Mouse (Mus musculus): ENCODE data around the gene Gja3. TPM values are rescaled to one million over a fixed set of nuclear protein-coding genes. Genes with fewer than 3 reads are reported as not detected.
"Not testable (repeated sequence)": the region's sequence is repeated elsewhere in the genome, so short reads cannot be mapped to it uniquely, and the experiment has no call there.

The Gja3 gene
- total RNA-seq, 2 experiments from 2014 or later = 0.15 to 1.0 TPM

GRCm38 (mm10) chr14:57034135-57034534, 23.8 kb downstream of the Gja3 start:
- no peak for DNase-seq

DNA sequence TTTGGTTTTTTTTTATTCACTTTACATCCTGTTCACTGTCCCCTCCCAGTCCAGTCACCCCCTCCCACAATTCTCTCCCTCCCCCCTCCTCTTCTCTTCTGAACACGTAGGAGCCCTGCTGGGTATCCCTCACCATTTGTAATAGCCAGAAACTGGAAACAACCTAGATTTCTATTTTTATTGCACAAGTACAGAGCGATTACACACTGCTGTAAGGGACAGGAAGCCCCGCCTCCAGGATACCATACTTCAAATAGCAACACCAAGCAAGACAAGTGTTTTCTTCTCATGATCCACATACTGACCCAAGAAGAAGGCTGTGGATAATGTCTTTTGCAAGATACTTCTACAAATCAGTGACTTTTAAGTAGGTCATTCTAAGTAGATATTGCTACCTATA, 25.1 kb downstream of the Gja3 start:
- no peak for DNase-seq

DNA sequence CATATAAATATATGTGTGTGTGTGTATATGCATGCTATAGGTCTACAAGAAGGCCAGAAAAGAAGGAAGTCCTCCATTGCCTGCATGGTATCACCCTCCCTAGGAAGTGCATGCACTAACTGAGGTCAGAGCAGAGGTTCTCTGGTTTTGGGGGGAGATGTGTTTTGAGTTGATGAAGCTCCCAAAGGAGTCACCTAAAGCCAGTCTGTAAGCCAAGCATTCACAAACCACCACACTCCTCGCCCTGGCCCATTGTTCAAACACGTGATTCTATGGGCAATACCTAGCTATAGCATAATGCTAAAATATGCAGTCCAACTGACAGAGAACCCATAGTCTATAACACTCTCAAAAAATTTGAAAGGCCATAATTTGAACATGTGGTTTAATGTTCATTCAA, 39.5 kb downstream of the Gja3 start:
- no peak for DNase-seq

GRCm38 (mm10) chr14:57016806-57017205, 41.1 kb downstream of the Gja3 start:
- DNase-seq = not testable (repeated sequence)

DNA sequence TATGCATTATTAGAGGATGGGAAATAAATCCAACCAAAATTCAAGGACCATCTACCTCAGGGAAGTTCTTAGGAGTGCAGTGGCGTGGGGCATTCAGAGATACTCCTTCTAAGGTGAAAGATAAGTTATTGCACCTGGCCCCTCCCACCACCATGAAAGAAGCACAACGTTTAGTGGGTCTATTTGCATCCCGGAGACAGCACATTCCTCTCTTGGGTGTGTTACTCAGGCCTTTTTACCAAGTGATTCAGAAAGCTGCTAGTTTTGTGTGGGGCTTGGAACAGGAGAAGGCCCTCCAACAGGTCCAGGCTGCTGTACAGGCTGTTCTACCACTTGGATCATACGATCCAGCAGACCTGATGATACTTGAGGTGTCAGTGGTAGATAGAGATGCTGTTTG, 69.3 kb downstream of the Gja3 start:
- no peak for DNase-seq

Other genes starting within 250 kb of the Gja3 start
- 10 to 100 TPM; 29.3 to 32.9 TPM for gene Zmym5, start 246.4 kb downstream of the Gja3 start, total RNA-seq (2021)
- 10 to 100 TPM; 42.5 to 55.0 TPM for gene Zmym2, start 171.4 kb downstream of the Gja3 start, total RNA-seq (2021)
- gene Gjb2, start 46.6 kb upstream of the Gja3 start, total RNA-seq (2021) = 10 to 100 TPM in 1 of 2 experiments, 1 to 10 TPM in 1; 8.1 to 17.6 TPM
- not detected for gene Gm4491, start 57.8 kb upstream of the Gja3 start, total RNA-seq (2021)
- not detected for gene Gjb6, start 75.5 kb upstream of the Gja3 start, total RNA-seq (2021)